Mouse (Mus musculus) liver, embryonic 11.5 days (tissue): ENCODE measurements at regions not wholly inside any gene's neighbourhood (a gene's known extent, or its start where the extent isn't known, plus 50 kb on each side); places are given as distances from the start of the nearest gene placed in this dataset.

Experiments used
- ATAC-seq: fragments of 200-750 bp; cut with Nextera tagmentation; replicated peaks from 2 replicates; pipeline ENCODE4 v1.8.0; 2017; ENCODE audit warnings: moderate number of reproducible peaks, mild to moderate bottlenecking, moderate TSS enrichment, moderate library complexity; ENCODE audit not compliant: low FRiP score
- DNase-seq: peaks from one replicate; pipeline ENCODE4 v3.0.0-alpha.2; 2017; ENCODE audit warnings: low spot score
- H3K27ac ChIP-seq: fragments of 300-500 bp; sonication (generic); 2 replicates; pipeline ENCODE4 v1.5.1; 2014; ENCODE audit warnings: mild to moderate bottlenecking, low read depth, low read length, control low read depth
- H3K27me3 ChIP-seq: fragments of 300-500 bp; sonication (generic); replicated peaks from 2 replicates; pipeline ENCODE4 v1.6.1; 2014; ENCODE audit warnings: low read length, mixed read lengths; ENCODE audit not compliant: control insufficient read depth, insufficient read depth
- H3K36me3 ChIP-seq: fragments of 300-500 bp; sonication (generic); 2 replicates; pipeline ENCODE4 v1.6.1; 2014; ENCODE audit warnings: mild to moderate bottlenecking, low read length, moderate library complexity, mixed read lengths; ENCODE audit not compliant: control insufficient read depth, insufficient read depth
- H3K4me1 ChIP-seq: fragments of 300-500 bp; sonication (generic); replicated peaks from 2 replicates; pipeline ENCODE4 v1.6.1; 2014; ENCODE audit warnings: low read length, mixed read lengths; ENCODE audit not compliant: control insufficient read depth, insufficient read depth
- H3K4me2 ChIP-seq: fragments of 300-500 bp; sonication (generic); 2 replicates; pipeline ENCODE4 v1.6.1; 2014; ENCODE audit warnings: mild to moderate bottlenecking, control low read depth, moderate library complexity
- H3K4me3 ChIP-seq: fragments of 300-500 bp; sonication (generic); 2 replicates; pipeline ENCODE4 v1.5.1; 2014; ENCODE audit warnings: low read depth, low read length, control low read depth
- H3K9ac ChIP-seq: fragments of 300-500 bp; sonication (generic); 2 replicates; pipeline ENCODE4 v1.6.1; 2014; ENCODE audit warnings: low read depth, low read length, control low read depth
- H3K9me3 ChIP-seq: fragments of 300-500 bp; sonication (generic); 2 replicates; pipeline ENCODE4 v1.6.1; 2016; ENCODE audit warnings: low read length, inconsistent platforms, mixed read lengths; ENCODE audit not compliant: control insufficient read depth
- WGBS: fragments of 180-500 bp; shearing (Covaris S2); extraction: QIAGEN DNeasy Blood & Tissue Kit; methylation state at CpG from one replicate; pipeline ENCODE4 v1.1.7; 2014; 5-methylcytosine and 5-hydroxymethylcytosine counted together

DNA sequence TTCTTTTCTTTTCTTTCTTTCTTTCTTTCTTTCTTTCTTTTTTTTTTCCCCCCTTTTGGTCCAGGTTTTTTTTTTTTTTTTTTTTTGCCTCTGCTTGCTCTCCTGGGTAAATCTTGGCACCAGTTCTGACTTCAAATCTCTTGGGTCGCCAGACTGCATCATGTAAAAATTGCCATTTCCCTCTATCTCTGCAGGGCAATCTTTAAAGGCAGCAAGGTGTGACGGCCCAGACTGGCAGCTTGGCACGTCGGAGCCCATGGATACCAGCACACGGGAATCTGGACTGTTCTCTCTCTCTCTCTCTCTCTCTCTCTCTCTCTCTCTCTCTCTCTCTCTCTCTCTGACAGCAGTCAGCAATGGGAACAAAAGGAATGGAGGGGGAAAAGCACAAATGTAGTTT is 101.0 kb downstream of the Neurod6 start:
- H3K4me2 ChIP-seq: no peak overlapping the region
- no peak overlapping the region for H3K9ac ChIP-seq
- DNase-seq (no peak), ATAC-seq (no peak)
- WGBS: 39% methylated on average over 5 of the region's 5 CpGs
- no peaks in the 10 kb centered on the region for H3K36me3 ChIP-seq
- no peaks in the 10 kb centered on the region for H3K4me1 ChIP-seq
- no peaks in the 10 kb centered on the region for H3K9me3 ChIP-seq
- H3K27me3 ChIP-seq: no peaks in the 10 kb centered on the region
- no peak overlapping the region for H3K27ac ChIP-seq
- no peak overlapping the region for H3K4me3 ChIP-seq

DNA sequence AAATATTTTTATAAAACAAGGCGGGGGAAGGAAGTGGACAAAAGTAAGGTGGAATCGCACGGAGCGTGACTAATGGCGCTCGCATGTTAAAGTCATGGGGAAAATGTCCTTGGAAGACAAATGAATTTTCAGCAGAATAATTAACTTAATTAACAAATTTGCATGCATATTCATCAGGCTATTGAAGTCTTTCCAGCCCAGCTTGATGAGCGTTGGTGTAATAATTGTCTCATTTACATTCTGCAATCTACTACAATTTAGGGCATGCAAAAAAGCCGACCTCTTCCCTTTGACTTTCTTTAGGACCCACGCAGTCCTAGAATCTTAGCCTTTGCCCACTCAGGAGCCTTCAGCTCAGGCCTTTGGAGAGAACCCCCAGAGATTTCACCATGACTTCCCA is 101.5 kb downstream of the Neurod6 start:
- H3K4me2 ChIP-seq: no peak overlapping the region
- H3K4me1 ChIP-seq: no peaks in the 10 kb centered on the region
- no peak overlapping the region for H3K9ac ChIP-seq
- H3K36me3 ChIP-seq: no peaks in the 10 kb centered on the region
- H3K9me3 ChIP-seq: no peaks in the 10 kb centered on the region
- H3K27me3 ChIP-seq: no peaks in the 10 kb centered on the region
- H3K27ac ChIP-seq: no peak overlapping the region
- ATAC-seq (no peak), DNase-seq (no peak)
- WGBS: 84% methylated on average over 9 of the region's 9 CpGs
- no peak overlapping the region for H3K4me3 ChIP-seq

DNA sequence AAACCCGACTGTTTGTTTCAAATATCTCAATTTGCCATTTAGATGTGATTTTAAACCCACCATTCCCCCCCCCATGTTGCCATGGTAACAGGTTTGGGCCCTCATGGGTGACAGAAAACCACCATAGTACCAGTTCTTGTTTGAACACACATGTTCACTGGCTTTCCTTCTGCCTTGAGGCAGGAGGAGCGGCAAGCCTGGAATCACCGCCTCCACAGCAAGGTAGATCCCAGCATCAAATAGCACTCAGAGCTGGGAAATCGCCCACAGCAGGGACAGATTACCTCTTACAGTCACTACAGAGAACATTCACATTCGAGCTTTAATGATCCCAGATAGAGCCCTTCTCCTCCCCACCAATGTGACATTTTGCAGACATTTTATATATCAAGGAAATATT is 102.0 kb downstream of the Neurod6 start:
- Histone ChIP-seq H3K4me1 (no peaks in the 10 kb centered on the region), H3K27me3 (no peaks in the 10 kb centered on the region), H3K9ac (no peak overlapping the region), H3K27ac (no peak overlapping the region), H3K4me3 (no peak overlapping the region), H3K36me3 (no peaks in the 10 kb centered on the region), H3K9me3 (no peaks in the 10 kb centered on the region), H3K4me2 (no peak overlapping the region)
- 58% methylated on average over 5 of the region's 5 CpGs for WGBS
- ATAC-seq (no peak), DNase-seq (no peak)

GRCm38 (mm10) chr6:55578051-55578450 is 103.0 kb downstream of the Neurod6 start:
- no peaks in the 10 kb centered on the region for H3K36me3 ChIP-seq
- no peak overlapping the region for H3K4me2 ChIP-seq
- H3K4me1 ChIP-seq: no peaks in the 10 kb centered on the region
- no peak overlapping the region for H3K27ac ChIP-seq
- ATAC-seq: no peak
- 94% methylated on average over 1 of the region's 1 CpGs for WGBS
- DNase-seq: no peak
- H3K9ac ChIP-seq: no peak overlapping the region
- H3K9me3 ChIP-seq: no peaks in the 10 kb centered on the region
- no peaks in the 10 kb centered on the region for H3K27me3 ChIP-seq
- no peak overlapping the region for H3K4me3 ChIP-seq

DNA sequence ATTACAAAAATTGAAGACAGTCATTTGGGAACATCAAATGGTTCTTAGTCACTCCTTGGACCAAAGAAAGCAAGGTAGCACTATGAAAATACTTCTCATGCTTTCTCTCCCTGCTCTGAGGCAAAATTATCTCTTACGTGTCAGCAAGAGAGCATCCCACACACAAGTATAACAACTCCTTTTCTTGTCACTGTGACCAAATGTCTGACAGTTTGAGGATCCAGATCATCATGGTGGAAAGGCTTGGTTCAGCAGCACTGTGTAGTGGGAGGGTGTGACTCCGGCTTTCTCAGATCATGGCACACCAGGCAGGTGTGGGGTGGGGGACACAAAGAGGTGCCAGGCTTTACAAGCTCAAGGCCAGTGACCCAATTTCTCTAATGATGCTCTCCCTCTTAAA is 113.5 kb downstream of the Neurod6 start:
- Histone ChIP-seq H3K9ac (no peak overlapping the region), H3K4me3 (no peak overlapping the region), H3K9me3 (no peaks in the 10 kb centered on the region), H3K27me3 (no peaks in the 10 kb centered on the region), H3K36me3 (no peaks in the 10 kb centered on the region), H3K4me1 (no peaks in the 10 kb centered on the region), H3K27ac (no peak overlapping the region), H3K4me2 (no peak overlapping the region)
- ATAC-seq (no peak), DNase-seq (no peak)
- 89% methylated on average over 2 of the region's 2 CpGs for WGBS

DNA sequence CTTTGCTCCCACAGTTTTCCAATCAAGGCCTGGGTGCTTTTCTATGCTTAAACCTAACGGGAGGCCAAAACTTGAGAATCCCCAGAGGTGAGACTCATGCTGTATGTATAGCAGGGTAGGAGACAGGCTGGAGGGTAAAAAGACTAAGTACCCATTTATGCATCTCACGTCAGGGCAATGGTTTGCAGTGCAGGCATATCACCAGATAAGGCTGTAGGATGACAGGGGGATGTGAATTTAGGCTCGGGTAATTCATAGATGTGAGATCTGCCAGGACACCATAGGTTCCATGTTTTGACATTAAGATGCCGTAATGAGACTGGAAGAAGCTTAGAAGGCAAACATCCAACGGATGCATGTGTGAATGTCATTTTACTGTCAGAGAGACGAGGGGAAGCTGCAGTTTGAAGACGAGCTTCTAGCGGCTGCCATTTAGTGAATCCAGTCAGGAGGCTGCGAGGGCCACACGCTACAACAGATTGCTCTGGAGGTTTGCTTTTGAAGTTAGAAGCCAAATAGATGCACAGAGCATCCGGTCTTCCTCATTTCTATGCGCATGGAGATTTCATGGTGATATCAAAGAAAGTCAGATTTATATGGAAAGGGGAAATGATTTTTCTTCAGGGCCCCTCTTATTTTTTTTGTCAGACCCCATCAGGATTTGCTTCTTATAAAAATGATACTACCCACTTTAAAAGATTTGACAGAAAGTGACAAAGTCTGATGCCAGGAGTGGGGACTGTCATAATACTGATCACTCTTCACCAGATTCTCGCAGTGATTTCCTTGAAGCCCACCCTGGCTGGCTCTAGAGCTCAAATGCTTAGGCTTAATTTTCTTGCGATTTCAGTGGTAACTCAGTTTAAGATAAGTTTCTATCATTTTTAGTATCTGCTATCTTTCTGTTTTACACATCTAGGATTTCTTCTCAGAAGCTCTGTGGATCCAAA is 113.8 kb downstream of the Adcyap1r1 start:
- DNase-seq: no peak
- Histone ChIP-seq H3K4me1 (no peaks in the 10 kb centered on the region), H3K36me3 (no peaks in the 10 kb centered on the region), H3K9me3 (no peaks in the 10 kb centered on the region), H3K27ac (no peak overlapping the region), H3K4me2 (no peak overlapping the region), H3K9ac (no peak overlapping the region), H3K27me3 (no peaks in the 10 kb centered on the region), H3K4me3 (no peak overlapping the region)
- 73% methylated on average over 14 of the region's 14 CpGs for WGBS
- no peak for ATAC-seq

DNA sequence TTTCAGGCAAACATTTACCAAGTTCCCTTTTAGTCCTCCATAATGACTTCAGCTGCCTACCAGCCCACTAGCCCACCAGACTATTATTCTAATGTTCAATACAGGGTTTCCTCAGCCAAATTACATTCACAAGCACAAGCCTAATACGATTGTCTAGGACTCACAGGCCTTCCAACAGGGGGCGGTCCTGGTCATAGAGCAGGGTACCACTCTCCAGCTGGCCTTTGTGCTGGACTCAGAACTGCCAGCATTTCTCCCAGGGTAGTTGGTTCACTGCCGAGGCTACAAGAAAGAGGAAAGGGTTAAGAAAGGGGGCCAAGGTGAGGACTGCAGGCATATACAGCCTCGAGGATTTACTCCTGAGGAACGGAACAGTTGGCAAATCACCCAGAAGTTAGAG is 108.8 kb downstream of the Adcyap1r1 start:
- DNase-seq (no peak), ATAC-seq (no peak)
- no peak overlapping the region for H3K4me2 ChIP-seq
- H3K9ac ChIP-seq: no peak overlapping the region
- no peaks in the 10 kb centered on the region for H3K36me3 ChIP-seq
- no peaks in the 10 kb centered on the region for H3K9me3 ChIP-seq
- WGBS: 72% methylated on average over 5 of the region's 5 CpGs
- H3K27me3 ChIP-seq: no peaks in the 10 kb centered on the region
- no peaks in the 10 kb centered on the region for H3K4me1 ChIP-seq
- no peak overlapping the region for H3K4me3 ChIP-seq
- no peak overlapping the region for H3K27ac ChIP-seq

GRCm38 (mm10) chr6:55559797-55560196 is 108.0 kb downstream of the Adcyap1r1 start:
- H3K4me1 ChIP-seq: no peaks in the 10 kb centered on the region
- H3K4me3 ChIP-seq: no peak overlapping the region
- H3K9ac ChIP-seq: no peak overlapping the region
- no peak overlapping the region for H3K27ac ChIP-seq
- no peak overlapping the region for H3K4me2 ChIP-seq
- whole genome bisulfite sequencing: 86% methylated on average over 11 of the region's 11 CpGs
- H3K27me3 ChIP-seq: no peaks in the 10 kb centered on the region
- DNase-seq (no peak), ATAC-seq (no peak)
- H3K36me3 ChIP-seq: no peaks in the 10 kb centered on the region
- H3K9me3 ChIP-seq: no peaks in the 10 kb centered on the region
